Mouse (Mus musculus): ENCODE measurements around the gene Atp5mpl. TPM values are rescaled to one million over a fixed set of nuclear protein-coding genes. Genes with fewer than 3 reads are reported as not detected.
"Not testable (repeated sequence)": the region's sequence is repeated elsewhere in the genome, so short reads cannot be mapped to it uniquely, and the experiment has no call there.

Atp5mpl gene
- polyA plus RNA-seq, 1 experiment from 2014 or later: 577 TPM

- not testable (repeated sequence) for H3K4me1 ChIP-seq (ENCODE audit: control insufficient read depth, insufficient read depth, low read length); H3K36me3 ChIP-seq (replicated peaks; ENCODE audit: control insufficient read depth, insufficient read depth, low read depth, low read length); H3K27me3 ChIP-seq (ENCODE audit: control insufficient read depth, insufficient read depth, low read length); H3K27ac ChIP-seq (replicated peaks; ENCODE audit: low read depth, low read length); H3K4me3 ChIP-seq (ENCODE audit: low read depth, low read length); H3K9ac ChIP-seq (replicated peaks; ENCODE audit: low read length); H3K4me2 ChIP-seq (ENCODE audit: low read depth, low read length); DNase-seq (ENCODE audit: low spot score); H3K9me3 ChIP-seq (replicated peaks; ENCODE audit: control insufficient read depth, low read length)
- WGBS: 64% methylated on average over 7 of the region's 15 CpGs
- ATAC-seq (replicated peaks; ENCODE audit: insufficient number of reproducible peaks, low FRiP score, low TSS enrichment, low read depth): peak; percentile 47; the same call in 1 of the 2 replicates
These were observed 20.8 kb downstream of the Atp5mpl start for GRCm38 (mm10) chr12:111945765-111946655.

GRCm38 (mm10) chr12:111945115-111945514 lies 21.7 kb downstream of the Atp5mpl start:
- H3K36me3 ChIP-seq (replicated peaks; ENCODE audit: control insufficient read depth, insufficient read depth, low read depth, low read length): no peaks in the 10 kb centered on the region
- no peak for ATAC-seq (replicated peaks; ENCODE audit: insufficient number of reproducible peaks, low FRiP score, low TSS enrichment, low read depth)
- H3K9ac ChIP-seq (replicated peaks; ENCODE audit: low read length): no peak overlapping the region
- H3K4me1 ChIP-seq (ENCODE audit: control insufficient read depth, insufficient read depth, low read length): peaks cover 2% of the 10 kb centered on the region
- H3K4me2 ChIP-seq (ENCODE audit: low read depth, low read length): no peak overlapping the region; the same call in 1 of the 2 replicates
- WGBS: 50% methylated on average over 8 of the region's 8 CpGs
- no peaks in the 10 kb centered on the region for H3K27me3 ChIP-seq (ENCODE audit: control insufficient read depth, insufficient read depth, low read length)
- no peaks in the 10 kb centered on the region for H3K9me3 ChIP-seq (replicated peaks; ENCODE audit: control insufficient read depth, low read length)
- H3K27ac ChIP-seq (replicated peaks; ENCODE audit: low read depth, low read length): no peak overlapping the region; the same call in 1 of the 2 replicates
- DNase-seq (ENCODE audit: low spot score): no peak
- no peak overlapping the region for H3K4me3 ChIP-seq (ENCODE audit: low read depth, low read length)

GRCm38 (mm10) chr12:111944065-111944987 lies 22.5 kb downstream of the Atp5mpl start:
- not testable (repeated sequence) for DNase-seq (ENCODE audit: low spot score); H3K4me2 ChIP-seq (ENCODE audit: low read depth, low read length); H3K4me1 ChIP-seq (ENCODE audit: control insufficient read depth, insufficient read depth, low read length); H3K36me3 ChIP-seq (replicated peaks; ENCODE audit: control insufficient read depth, insufficient read depth, low read depth, low read length); H3K9me3 ChIP-seq (replicated peaks; ENCODE audit: control insufficient read depth, low read length); H3K9ac ChIP-seq (replicated peaks; ENCODE audit: low read length); H3K4me3 ChIP-seq (ENCODE audit: low read depth, low read length); H3K27me3 ChIP-seq (ENCODE audit: control insufficient read depth, insufficient read depth, low read length); H3K27ac ChIP-seq (replicated peaks; ENCODE audit: low read depth, low read length)
- WGBS: 70% methylated on average over 15 of the region's 20 CpGs
- ATAC-seq (replicated peaks; ENCODE audit: insufficient number of reproducible peaks, low FRiP score, low TSS enrichment, low read depth): peak; percentile 62; the same call in 1 of the 2 replicates

GRCm38 (mm10) chr12:111943421-111944064 lies 23.2 kb downstream of the Atp5mpl start:
- Histone ChIP-seq H3K9ac (replicated peaks; ENCODE audit: low read length) (no peak overlapping the region), H3K27me3 (ENCODE audit: control insufficient read depth, insufficient read depth, low read length) (no peaks in the 10 kb centered on the region), H3K9me3 (replicated peaks; ENCODE audit: control insufficient read depth, low read length) (no peaks in the 10 kb centered on the region), H3K4me3 (ENCODE audit: low read depth, low read length) (no peak overlapping the region), H3K4me2 (ENCODE audit: low read depth, low read length) (no peak overlapping the region), H3K36me3 (replicated peaks; ENCODE audit: control insufficient read depth, insufficient read depth, low read depth, low read length) (no peaks in the 10 kb centered on the region), H3K4me1 (ENCODE audit: control insufficient read depth, insufficient read depth, low read length) (peaks cover 2% of the 10 kb centered on the region), H3K27ac (replicated peaks; ENCODE audit: low read depth, low read length) (no peak overlapping the region)
- DNase-seq (ENCODE audit: low spot score) (no peak), ATAC-seq (replicated peaks; ENCODE audit: insufficient number of reproducible peaks, low FRiP score, low TSS enrichment, low read depth) (no peak)
- 63% methylated on average over 10 of the region's 10 CpGs for WGBS

GRCm38 (mm10) chr12:111938623-111939177 lies 28.1 kb downstream of the Atp5mpl start:
- Histone ChIP-seq H3K9me3 (replicated peaks; ENCODE audit: control insufficient read depth, low read length) (no peaks in the 10 kb centered on the region), H3K4me2 (ENCODE audit: low read depth, low read length) (no peak overlapping the region), H3K27me3 (ENCODE audit: control insufficient read depth, insufficient read depth, low read length) (no peaks in the 10 kb centered on the region), H3K4me3 (ENCODE audit: low read depth, low read length) (no peak overlapping the region), H3K9ac (replicated peaks; ENCODE audit: low read length) (no peak overlapping the region), H3K4me1 (ENCODE audit: control insufficient read depth, insufficient read depth, low read length) (peaks cover 13% of the 10 kb centered on the region), H3K27ac (replicated peaks; ENCODE audit: low read depth, low read length) (peak overlapping the region; percentile 80), H3K36me3 (replicated peaks; ENCODE audit: control insufficient read depth, insufficient read depth, low read depth, low read length) (no peaks in the 10 kb centered on the region)
- DNase-seq (ENCODE audit: low spot score): peak; percentile 77
- WGBS: 29% methylated on average over 1 of the region's 1 CpGs
- ATAC-seq (replicated peaks; ENCODE audit: insufficient number of reproducible peaks, low FRiP score, low TSS enrichment, low read depth): peak; percentile 64

- no peaks in the 10 kb centered on the region for H3K9me3 ChIP-seq (replicated peaks; ENCODE audit: control insufficient read depth, low read length)
These were observed 29.8 kb downstream of the Atp5mpl start for GRCm38 (mm10) chr12:111936706-111937550.

GRCm38 (mm10) chr12:111933971-111934370 lies 32.8 kb downstream of the Atp5mpl start:
- H3K9me3 ChIP-seq (replicated peaks; ENCODE audit: control insufficient read depth, low read length): no peaks in the 10 kb centered on the region
- peaks cover 13% of the 10 kb centered on the region for H3K4me1 ChIP-seq (ENCODE audit: control insufficient read depth, insufficient read depth, low read length)
- no peaks in the 10 kb centered on the region for H3K27me3 ChIP-seq (ENCODE audit: control insufficient read depth, insufficient read depth, low read length)
- no peaks in the 10 kb centered on the region for H3K36me3 ChIP-seq (replicated peaks; ENCODE audit: control insufficient read depth, insufficient read depth, low read depth, low read length)
- H3K4me3 ChIP-seq (ENCODE audit: low read depth, low read length): no peak overlapping the region
- WGBS: 76% methylated on average over 2 of the region's 2 CpGs
- no peak for DNase-seq (ENCODE audit: low spot score)
- no peak overlapping the region for H3K4me2 ChIP-seq (ENCODE audit: low read depth, low read length)
- no peak overlapping the region for H3K27ac ChIP-seq (replicated peaks; ENCODE audit: low read depth, low read length)
- no peak overlapping the region for H3K9ac ChIP-seq (replicated peaks; ENCODE audit: low read length)
- ATAC-seq (replicated peaks; ENCODE audit: insufficient number of reproducible peaks, low FRiP score, low TSS enrichment, low read depth): no peak

More at GRCm38 (mm10) chr12:111936706-111937550, 29.8 kb downstream of the Atp5mpl start:
- H3K9ac ChIP-seq (replicated peaks; ENCODE audit: low read length): no peak overlapping the region
- no peak overlapping the region for H3K4me2 ChIP-seq (ENCODE audit: low read depth, low read length)
- no peak for ATAC-seq (replicated peaks; ENCODE audit: insufficient number of reproducible peaks, low FRiP score, low TSS enrichment, low read depth)
- no peak for DNase-seq (ENCODE audit: low spot score)
- H3K27ac ChIP-seq (replicated peaks; ENCODE audit: low read depth, low read length): no peak overlapping the region; the same call in 1 of the 2 replicates
- H3K4me1 ChIP-seq (ENCODE audit: control insufficient read depth, insufficient read depth, low read length): peaks cover 13% of the 10 kb centered on the region
- WGBS: 44% methylated on average over 24 of the region's 24 CpGs
- no peak overlapping the region for H3K4me3 ChIP-seq (ENCODE audit: low read depth, low read length)
- no peaks in the 10 kb centered on the region for H3K36me3 ChIP-seq (replicated peaks; ENCODE audit: control insufficient read depth, insufficient read depth, low read depth, low read length)
- no peaks in the 10 kb centered on the region for H3K27me3 ChIP-seq (ENCODE audit: control insufficient read depth, insufficient read depth, low read length)

All from embryonic facial prominence, embryonic 11.5 days (tissue).